Mouse (Mus musculus): ENCODE results near the gene Fkbp5.
"Not testable (repeated sequence)": the region's sequence is repeated elsewhere in the genome, so short reads cannot be mapped to it uniquely, and the experiment has no call there.

Fkbp5 gene

GRCm38 (mm10) chr17:28452889-28453288 lies 64.4 kb downstream of the Fkbp5 start:
- DNase-seq, result no peak

- no peak for DNase-seq
These were observed 65.4 kb downstream of the Fkbp5 start for GRCm38 (mm10) chr17:28451914-28452313.

GRCm38 (mm10) chr17:28451487-28451886 lies 65.8 kb downstream of the Fkbp5 start:
- DNase-seq, result no peak

- DNase-seq, result no peak
These were observed 69.1 kb downstream of the Fkbp5 start for GRCm38 (mm10) chr17:28448225-28448624.

GRCm38 (mm10) chr17:28447789-28448188 lies 69.5 kb downstream of the Fkbp5 start:
- no peak for DNase-seq

- no peak for DNase-seq
These were observed 70.5 kb downstream of the Fkbp5 start for GRCm38 (mm10) chr17:28446820-28447168.

- DNase-seq, result no peak
These were observed 71.2 kb downstream of the Fkbp5 start for GRCm38 (mm10) chr17:28445886-28446819.

GRCm38 (mm10) chr17:28442661-28443060 lies 74.7 kb downstream of the Fkbp5 start:
- no peak for DNase-seq

- DNase-seq, result peak; percentile 32 to 49
These were observed 78.8 kb downstream of the Fkbp5 start for GRCm38 (mm10) chr17:28438342-28439115.

GRCm38 (mm10) chr17:28437938-28438337 lies 79.4 kb downstream of the Fkbp5 start:
- no peak for DNase-seq

GRCm38 (mm10) chr17:28434921-28435485 lies 82.3 kb downstream of the Fkbp5 start:
- DNase-seq, result no peak

GRCm38 (mm10) chr17:28433029-28433428 lies 84.3 kb downstream of the Fkbp5 start:
- DNase-seq, result no peak

GRCm38 (mm10) chr17:28431931-28432335 lies 85.4 kb downstream of the Fkbp5 start:
- DNase-seq, result peak; percentile 33 to 42

GRCm38 (mm10) chr17:28431038-28431437 lies 86.3 kb downstream of the Fkbp5 start:
- DNase-seq, result no peak

GRCm38 (mm10) chr17:28428474-28429258 lies 88.7 kb downstream of the Fkbp5 start:
- peak; percentile 73 to 87 for DNase-seq

GRCm38 (mm10) chr17:28427666-28428065 lies 89.7 kb downstream of the Fkbp5 start:
- DNase-seq, result no peak

GRCm38 (mm10) chr17:28424373-28424772 lies 93.0 kb downstream of the Fkbp5 start:
- peak; percentile 77 to 89 for DNase-seq

- peak; percentile 64 to 73 for DNase-seq
These were observed 96.3 kb downstream of the Fkbp5 start for GRCm38 (mm10) chr17:28421071-28421470.

- DNase-seq, result peak; percentile 60 to 78
These were observed 96.9 kb downstream of the Fkbp5 start for GRCm38 (mm10) chr17:28420229-28421051.

GRCm38 (mm10) chr17:28419636-28420035 lies 97.7 kb downstream of the Fkbp5 start:
- peak; percentile 48 to 63 for DNase-seq

GRCm38 (mm10) chr17:28418954-28419353 lies 98.4 kb downstream of the Fkbp5 start:
- DNase-seq, result no peak

- not testable (repeated sequence) for DNase-seq
These were observed 98.8 kb downstream of the Fkbp5 start for GRCm38 (mm10) chr17:28418481-28418880.
